Mouse (Mus musculus): ENCODE results near the gene Dusp16. TPM values are rescaled to one million over a fixed set of nuclear protein-coding genes. Genes with fewer than 3 reads are reported as not detected.
"Not testable (repeated sequence)": the region's sequence is repeated elsewhere in the genome, so short reads cannot be mapped to it uniquely, and the experiment has no call there.

Gene Dusp16
- polyA plus RNA-seq, 1 experiment: 3.3 TPM

DNA sequence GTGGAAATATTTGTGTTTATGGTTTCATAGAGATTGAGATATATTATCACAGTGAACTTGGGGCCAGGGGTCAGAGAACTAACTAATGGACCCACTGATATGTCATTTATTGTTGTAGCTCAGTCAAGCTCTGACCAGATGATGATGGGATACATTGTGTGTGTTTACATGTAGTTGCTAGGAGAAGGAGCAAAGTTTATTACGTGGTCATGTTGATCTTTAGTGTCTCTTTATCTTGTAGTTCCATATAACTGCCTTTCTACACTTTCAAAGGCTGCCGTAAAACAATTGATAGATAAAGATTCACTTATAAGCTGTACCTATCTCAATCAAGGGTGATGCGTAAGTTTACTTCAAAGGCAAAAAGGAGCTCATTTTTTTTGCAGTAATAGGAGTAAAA is 114.4 kb downstream of the Dusp16 start:
- Histone ChIP-seq H3K4me3 (ENCODE audit: insufficient read depth, poor library complexity, severe bottlenecking) (no peak overlapping the region), H3K27me3 (ENCODE audit: control insufficient read depth, insufficient read depth, insufficient read length) (no peaks in the 10 kb centered on the region), H3ac (ENCODE audit: control insufficient read depth, insufficient read length, low read depth) (no peak overlapping the region), H3K79me2 (ENCODE audit: control insufficient read depth, insufficient read depth) (no peaks in the 10 kb centered on the region), H3K79me3 (ENCODE audit: low read depth) (no peaks in the 10 kb centered on the region), H3K36me3 (ENCODE audit: control insufficient read depth, insufficient read depth) (no peaks in the 10 kb centered on the region)
- no peak for TF ChIP-seq CEBPB (IDR thresholded peaks at IDR 0.05; ENCODE audit: low read depth)
- no peak for TF ChIP-seq MYOG (IDR thresholded peaks at IDR 0.05; ENCODE audit: control insufficient read depth, extremely low read depth, insufficient read length)
- TF ChIP-seq MYOD1 (IDR thresholded peaks at IDR 0.05; ENCODE audit: control insufficient read depth, insufficient read length, low read depth): no peak

DNA sequence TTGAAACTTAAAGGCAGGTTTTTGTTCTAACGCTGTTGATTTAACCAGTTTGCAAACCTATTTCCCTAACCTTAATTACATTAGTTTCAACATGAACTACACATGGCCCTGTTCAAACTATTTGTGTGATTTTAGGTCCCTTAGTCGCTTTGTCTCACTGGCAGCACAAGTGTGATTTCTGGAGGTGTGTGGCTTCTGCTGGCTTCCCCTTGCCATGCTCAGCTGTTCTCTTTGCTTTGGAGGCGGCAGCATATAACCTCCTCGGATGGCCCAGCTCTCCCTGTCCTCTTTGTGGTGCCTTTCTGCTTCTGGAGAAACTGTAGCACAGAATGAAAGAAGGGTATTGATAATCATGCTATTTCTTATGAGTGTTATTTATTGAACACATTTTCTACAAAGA is 114.9 kb downstream of the Dusp16 start:
- Histone ChIP-seq H3K4me3 (ENCODE audit: insufficient read depth, poor library complexity, severe bottlenecking) (no peak overlapping the region), H3ac (ENCODE audit: control insufficient read depth, insufficient read length, low read depth) (no peak overlapping the region), H3K79me3 (ENCODE audit: low read depth) (no peaks in the 10 kb centered on the region), H3K79me2 (ENCODE audit: control insufficient read depth, insufficient read depth) (no peaks in the 10 kb centered on the region), H3K36me3 (ENCODE audit: control insufficient read depth, insufficient read depth) (no peaks in the 10 kb centered on the region), H3K27me3 (ENCODE audit: control insufficient read depth, insufficient read depth, insufficient read length) (no peaks in the 10 kb centered on the region)
- TF ChIP-seq MYOG (IDR thresholded peaks at IDR 0.05; ENCODE audit: control insufficient read depth, extremely low read depth, insufficient read length) (no peak), CEBPB (IDR thresholded peaks at IDR 0.05; ENCODE audit: low read depth) (no peak), MAX (IDR thresholded peaks at IDR 0.05) (no peak), USF1 (IDR thresholded peaks at IDR 0.05; ENCODE audit: low read depth) (no peak), FOSL1 (IDR thresholded peaks at IDR 0.05; ENCODE audit: insufficient read depth, low read length, poor library complexity, severe bottlenecking) (no peak), MYOD1 (IDR thresholded peaks at IDR 0.05; ENCODE audit: control insufficient read depth, insufficient read length, low read depth) (no peak), CTCF (IDR thresholded peaks at IDR 0.05; ENCODE audit: control insufficient read depth, insufficient read depth, insufficient read length) (no peak)

DNA sequence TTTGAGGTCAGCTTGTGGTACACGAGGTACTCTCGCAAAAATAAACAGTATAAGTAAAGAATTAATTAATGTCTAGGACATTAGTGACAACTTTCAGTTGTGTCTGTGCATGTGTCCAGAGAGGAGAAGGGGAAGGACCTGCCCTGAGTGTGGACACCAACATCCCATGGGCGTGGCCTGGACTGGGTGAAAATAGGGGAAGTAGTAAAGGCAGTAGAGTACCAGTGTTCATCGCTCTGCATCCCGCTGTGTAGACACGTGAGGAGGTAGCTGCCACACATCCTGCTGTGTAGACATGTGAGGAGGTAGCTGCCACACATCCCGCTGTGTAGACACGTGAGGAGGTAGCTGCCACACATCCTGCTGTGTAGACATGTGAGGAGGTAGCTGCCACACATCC is 118.7 kb downstream of the Dusp16 start:
- not testable (repeated sequence) for H3ac ChIP-seq (ENCODE audit: control insufficient read depth, insufficient read length, low read depth); H3K79me2 ChIP-seq (ENCODE audit: control insufficient read depth, insufficient read depth); H3K36me3 ChIP-seq (ENCODE audit: control insufficient read depth, insufficient read depth); H3K27me3 ChIP-seq (ENCODE audit: control insufficient read depth, insufficient read depth, insufficient read length); H3K4me3 ChIP-seq (ENCODE audit: insufficient read depth, poor library complexity, severe bottlenecking); H3K79me3 ChIP-seq (ENCODE audit: low read depth)

DNA sequence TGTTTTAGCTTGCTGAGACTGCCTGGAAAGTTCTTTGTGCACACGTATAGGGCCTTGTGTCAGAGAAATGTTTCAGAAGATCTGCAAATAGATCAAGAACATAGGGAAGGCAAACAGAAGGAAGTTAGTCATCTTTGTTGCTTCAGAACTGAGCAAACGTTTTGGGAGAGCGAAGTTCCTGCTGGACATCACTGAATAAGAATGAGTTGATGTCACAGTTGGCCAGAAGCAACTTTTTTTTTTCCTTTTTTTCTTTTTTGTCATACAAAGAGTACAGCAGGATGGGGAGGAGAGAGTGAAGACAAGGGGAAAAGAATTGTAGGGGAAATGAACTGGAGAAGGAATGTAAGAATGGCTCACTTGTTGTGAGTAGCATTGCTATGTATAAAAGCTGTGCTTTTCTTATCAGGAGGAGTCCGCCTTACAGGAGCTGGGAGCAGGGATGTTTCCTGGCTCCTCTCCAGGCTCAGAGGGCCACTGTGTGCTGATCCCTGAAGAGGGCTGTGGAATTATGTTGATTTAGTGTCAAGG is 121.5 kb downstream of the Dusp16 start:
- H3K79me3 ChIP-seq (ENCODE audit: low read depth): no peaks in the 10 kb centered on the region
- no peaks in the 10 kb centered on the region for H3K79me2 ChIP-seq (ENCODE audit: control insufficient read depth, insufficient read depth)
- no peak overlapping the region for H3K4me3 ChIP-seq (ENCODE audit: insufficient read depth, poor library complexity, severe bottlenecking)
- no peak overlapping the region for H3ac ChIP-seq (ENCODE audit: control insufficient read depth, insufficient read length, low read depth)
- peak; percentile 19 for TF ChIP-seq CEBPB (IDR thresholded peaks at IDR 0.05; ENCODE audit: low read depth)
- TF ChIP-seq CTCF (IDR thresholded peaks at IDR 0.05; ENCODE audit: control insufficient read depth, insufficient read depth, insufficient read length): no peak
- TF ChIP-seq USF1 (IDR thresholded peaks at IDR 0.05; ENCODE audit: low read depth): no peak
- no peak for TF ChIP-seq MYOG (IDR thresholded peaks at IDR 0.05; ENCODE audit: control insufficient read depth, extremely low read depth, insufficient read length)
- no peak for TF ChIP-seq MYOD1 (IDR thresholded peaks at IDR 0.05; ENCODE audit: control insufficient read depth, insufficient read length, low read depth)
- TF ChIP-seq FOSL1 (IDR thresholded peaks at IDR 0.05; ENCODE audit: insufficient read depth, low read length, poor library complexity, severe bottlenecking): no peak
- no peaks in the 10 kb centered on the region for H3K27me3 ChIP-seq (ENCODE audit: control insufficient read depth, insufficient read depth, insufficient read length)
- H3K36me3 ChIP-seq (ENCODE audit: control insufficient read depth, insufficient read depth): no peaks in the 10 kb centered on the region

DNA sequence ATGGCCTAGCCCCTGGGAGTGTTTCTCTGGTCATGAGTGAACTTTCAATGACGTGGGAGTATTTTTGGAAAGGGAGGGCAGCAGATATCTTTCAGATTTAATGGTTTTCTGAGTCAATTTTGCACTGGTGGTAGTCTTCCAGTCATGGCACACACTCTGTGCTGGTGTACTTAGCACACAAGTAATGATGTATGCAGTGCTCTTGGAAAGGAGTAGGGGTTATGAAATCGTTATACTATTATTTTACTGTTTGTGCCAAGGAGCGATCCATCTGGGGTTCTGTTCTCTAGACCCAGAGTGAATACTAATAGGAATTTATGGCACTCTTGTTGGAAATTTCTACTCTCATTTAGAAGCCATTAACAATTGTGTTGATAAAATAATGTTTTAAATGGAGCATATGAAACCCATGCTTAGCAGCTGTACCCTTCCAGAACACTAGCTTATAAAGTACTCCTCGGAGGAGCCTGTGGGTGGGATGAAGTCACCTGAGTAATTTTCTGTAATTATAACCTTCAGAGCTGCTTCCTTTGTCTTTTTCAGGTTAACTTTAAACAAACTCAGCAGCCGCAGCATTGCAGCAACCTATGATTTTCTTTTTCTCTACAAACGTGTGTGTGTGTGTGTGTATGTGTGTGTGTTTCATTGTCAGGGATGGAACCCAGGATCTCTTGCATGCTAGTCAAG is 123.1 kb downstream of the Dusp16 start:
- Histone ChIP-seq H3K79me3 (ENCODE audit: low read depth) (no peaks in the 10 kb centered on the region), H3ac (ENCODE audit: control insufficient read depth, insufficient read length, low read depth) (no peak overlapping the region), H3K4me3 (ENCODE audit: insufficient read depth, poor library complexity, severe bottlenecking) (no peak overlapping the region), H3K79me2 (ENCODE audit: control insufficient read depth, insufficient read depth) (no peaks in the 10 kb centered on the region), H3K27me3 (ENCODE audit: control insufficient read depth, insufficient read depth, insufficient read length) (no peaks in the 10 kb centered on the region), H3K36me3 (ENCODE audit: control insufficient read depth, insufficient read depth) (no peaks in the 10 kb centered on the region)
- TF ChIP-seq USF1 (IDR thresholded peaks at IDR 0.05; ENCODE audit: low read depth): no peak
- TF ChIP-seq CEBPB (IDR thresholded peaks at IDR 0.05; ENCODE audit: low read depth): no peak
- no peak for TF ChIP-seq MYOD1 (IDR thresholded peaks at IDR 0.05; ENCODE audit: control insufficient read depth, insufficient read length, low read depth)
- no peak for TF ChIP-seq MAX (IDR thresholded peaks at IDR 0.05)
- no peak for TF ChIP-seq CTCF (IDR thresholded peaks at IDR 0.05; ENCODE audit: control insufficient read depth, insufficient read depth, insufficient read length)
- no peak for TF ChIP-seq FOSL1 (IDR thresholded peaks at IDR 0.05; ENCODE audit: insufficient read depth, low read length, poor library complexity, severe bottlenecking)
- TF ChIP-seq MYOG (IDR thresholded peaks at IDR 0.05; ENCODE audit: control insufficient read depth, extremely low read depth, insufficient read length): no peak

DNA sequence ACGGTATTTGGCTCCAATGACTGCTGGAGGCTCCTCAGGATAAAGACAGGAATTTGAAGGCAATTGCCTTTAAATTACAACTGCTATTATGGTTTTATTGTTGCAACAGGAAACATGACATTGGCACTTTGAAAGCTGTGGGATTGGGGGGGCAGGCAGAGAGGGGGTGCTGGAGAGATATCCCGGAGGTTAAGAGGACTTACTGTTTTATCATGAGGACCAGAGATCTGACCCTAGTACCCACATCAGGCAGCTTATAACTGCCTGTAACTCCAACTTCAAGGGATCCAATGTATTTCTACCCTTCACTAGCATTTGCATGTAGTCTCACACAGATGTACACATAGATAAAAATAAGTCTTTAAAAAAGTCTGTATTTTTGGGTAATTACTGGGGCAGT is 123.9 kb downstream of the Dusp16 start:
- Histone ChIP-seq H3K27me3 (ENCODE audit: control insufficient read depth, insufficient read depth, insufficient read length) (no peaks in the 10 kb centered on the region), H3K4me3 (ENCODE audit: insufficient read depth, poor library complexity, severe bottlenecking) (no peak overlapping the region), H3K36me3 (ENCODE audit: control insufficient read depth, insufficient read depth) (no peaks in the 10 kb centered on the region), H3K79me2 (ENCODE audit: control insufficient read depth, insufficient read depth) (no peaks in the 10 kb centered on the region), H3K79me3 (ENCODE audit: low read depth) (no peaks in the 10 kb centered on the region), H3ac (ENCODE audit: control insufficient read depth, insufficient read length, low read depth) (no peak overlapping the region)
- TF ChIP-seq MYOD1 (IDR thresholded peaks at IDR 0.05; ENCODE audit: control insufficient read depth, insufficient read length, low read depth) (no peak), MYOG (IDR thresholded peaks at IDR 0.05; ENCODE audit: control insufficient read depth, extremely low read depth, insufficient read length) (no peak), CEBPB (IDR thresholded peaks at IDR 0.05; ENCODE audit: low read depth) (no peak), CTCF (IDR thresholded peaks at IDR 0.05; ENCODE audit: control insufficient read depth, insufficient read depth, insufficient read length) (no peak), MAX (IDR thresholded peaks at IDR 0.05) (no peak), USF1 (IDR thresholded peaks at IDR 0.05; ENCODE audit: low read depth) (no peak), FOSL1 (IDR thresholded peaks at IDR 0.05; ENCODE audit: insufficient read depth, low read length, poor library complexity, severe bottlenecking) (no peak)

All from C2C12 (cell line).